Mouse (Mus musculus) small intestine, adult 2 months (tissue): ENCODE measurements at regions not wholly inside any gene's neighbourhood (a gene's known extent, or its start where the extent isn't known, plus 50 kb on each side); places are given as distances from the start of the nearest gene placed in this dataset.

ENCODE experiments used
- CTCF ChIP-seq: fragments of 200-500 bp; IDR thresholded peaks from 2 replicates; pipeline ENCODE4 v1.5.1; 2012; ENCODE audit warnings: low read depth, mild to moderate bottlenecking, control low read depth, inconsistent platforms, low read length, moderate library complexity, mixed read lengths; ENCODE audit not compliant: insufficient replicate concordance, insufficient read length; ENCODE audit errors: extremely low read depth
- POLR2A ChIP-seq: fragments of 200-500 bp; IDR thresholded peaks from 2 replicates; pipeline ENCODE4 v1.6.1; 2012; ENCODE audit warnings: low read depth, mild to moderate bottlenecking, control low read depth, inconsistent platforms, low read length, moderate library complexity

GRCm38 (mm10) chr9:94301896-94302295, 236.0 kb downstream of the 1190002N15Rik start:
- TF ChIP-seq POLR2A (no peak), CTCF (no peak)
